ENCODE assay signal across 9 mouse cellular contexts in genomic region chr16:4374780-4375380, GRCm38 (mm10). TPM values are rescaled to one million over a fixed set of nuclear protein-coding genes. Genes with fewer than 3 reads are reported as not detected.
A peak's percentile ranks its signal among the peaks of the same experiment; 100 is the strongest.
DNase-seq lines count a peak whose midpoint lies in the region; ATAC-seq and TF ChIP-seq lines count a peak whose summit lies in the region.
"Had no signal": no experiment of that assay in that cellular context is flagged by ENCODE, and none has a peak within 500 bp of the region (broad histone marks: within the 10 kb centered on the region; RNA-seq: fewer than 3 reads in every experiment).

No protein-coding gene starts in this region.

- H3K9ac ChIP-seq in midbrain, embryonic 14.5 days (replicated peaks; ENCODE audit: low read length) = no peak overlapping the region
- H3K9ac ChIP-seq: limb, embryonic 13.5 days had no signal

- no peaks in the 10 kb centered on the region for H3K27me3 ChIP-seq in midbrain, embryonic 14.5 days (ENCODE audit: control insufficient read depth, insufficient read depth, low read length)
- H3K27me3 ChIP-seq: limb, embryonic 13.5 days had no signal

- no peak for TF ChIP-seq CTCF in left cerebral cortex, adult 2 months (IDR thresholded peaks at IDR 0.05)

- no peaks in the 10 kb centered on the region for H3K4me1 ChIP-seq in midbrain, embryonic 14.5 days (ENCODE audit: control insufficient read depth, insufficient read depth, low read length)
- H3K4me1 ChIP-seq: limb, embryonic 13.5 days had no signal

- no peaks in the 10 kb centered on the region for H3K9me3 ChIP-seq in midbrain, embryonic 14.5 days (ENCODE audit: control insufficient read depth, low read length)
- H3K9me3 ChIP-seq: limb, embryonic 13.5 days had no signal

- no peak for DNase-seq in left cerebral cortex, adult 2 months (ENCODE audit: extremely low spot score in 1 of 2, low spot score in 2 of 2)
- no peak for DNase-seq in left cerebral cortex, adult 8-10 months (ENCODE audit: low spot score in 2 of 2)
- peak; percentile 81 for DNase-seq in adrenal gland, postnatal 14 days
- DNase-seq in heart, adult 9 months (ENCODE audit: low spot score in 2 of 2) = peak; percentile 58 to 64
- DNase-seq in lung, postnatal 36 days = peak; percentile 74
- no peak for DNase-seq in midbrain, embryonic 14.5 days
- no peak for DNase-seq in thymus, postnatal 36 days

- H3K4me2 ChIP-seq in midbrain, embryonic 14.5 days (ENCODE audit: low read length) = no peak overlapping the region
- H3K4me2 ChIP-seq: limb, embryonic 13.5 days had no signal

- no peaks in the 10 kb centered on the region for H3K36me3 ChIP-seq in midbrain, embryonic 14.5 days (ENCODE audit: control insufficient read depth, insufficient read depth, low read length)
- H3K36me3 ChIP-seq: limb, embryonic 13.5 days had no signal

- 76% methylated on average over 7 of the region's 7 CpGs for WGBS in midbrain, embryonic 14.5 days

- no peak for ATAC-seq in CD4-positive, CD25-positive, alpha-beta regulatory T cell, adult 4 months
- no peak for ATAC-seq in midbrain, embryonic 14.5 days (ENCODE audit: low FRiP score, low TSS enrichment)

- intact Hi-C loops in left cerebral cortex, adult 2 months (cut with DNase I) = no loop called here

- peak overlapping the region; percentile 26; the same call in 1 of the 2 replicates for H3K27ac ChIP-seq in left cerebral cortex, adult 2 months
- no peak overlapping the region for H3K27ac ChIP-seq in midbrain, embryonic 14.5 days (replicated peaks; ENCODE audit: low read depth, low read length)
- H3K27ac ChIP-seq: limb, embryonic 13.5 days had no signal

- H3K4me3 ChIP-seq in left cerebral cortex, adult 2 months = no peak overlapping the region
- no peak overlapping the region for H3K4me3 ChIP-seq in midbrain, embryonic 14.5 days (replicated peaks; ENCODE audit: low read depth, low read length)
- H3K4me3 ChIP-seq: limb, embryonic 13.5 days had no signal

RNA-seq across cellular contexts. Expression of gene Adcy9, which starts 45.4 kb away (rescaled TPM):
- total RNA-seq in left cerebral cortex, adult 2 months (2021) = 10 to 100 TPM; 73.3 to 80.4 TPM
- 10 to 100 TPM; 65.7 to 71.7 (median 69.8) TPM for total RNA-seq in left cerebral cortex, adult 8-10 months (2022)
- 36.1 and 38.7 TPM in 2 replicates for total RNA-seq in adrenal gland, postnatal 14 days (2021)
- polyA plus RNA-seq in CD4-positive, CD25-positive, alpha-beta regulatory T cell, adult 4 months (2017; shearing (Covaris generic)) = under 1 TPM; 0.52 to 0.70 TPM
- 5.3 and 5.8 TPM in 2 replicates for polyA plus RNA-seq in midbrain, embryonic 14.5 days (2014; fragmentation: Nextera tagmentation; extraction: Ambion mirVana)

Comparison
In these comparisons a context has a peak if more than half of its experiments do, and no peak if none do; other contexts are left out.
1. DNase-seq: peak in adrenal gland, postnatal 14 days (single experiment), heart, adult 9 months (2 of 2) and lung, postnatal 36 days (single experiment); none in left cerebral cortex, adult 2 months (0 of 2), left cerebral cortex, adult 8-10 months (0 of 2), midbrain, embryonic 14.5 days (single experiment) and thymus, postnatal 36 days (0 of 2).